Mouse (Mus musculus) lung, adult 2 months (tissue): ENCODE data around the gene Cfap99. TPM values are rescaled to one million over a fixed set of nuclear protein-coding genes. Genes with fewer than 3 reads are reported as not detected.

Experiments used
- DNase-seq: peaks from one replicate; pipeline ENCODE4 v3.0.0; 2022
- H3K4me1 ChIP-seq: fragments of 200-500 bp; 2 replicates; pipeline ENCODE4 v1.6.1; 2011; ENCODE audit warnings: low read length; ENCODE audit not compliant: control insufficient read depth, insufficient read depth
- H3K4me3 ChIP-seq: fragments of 200-500 bp; replicated peaks from 2 replicates; pipeline ENCODE3; 2011; ENCODE audit warnings: low read depth, mild to moderate bottlenecking, control low read depth, low read length; ENCODE audit errors: extremely low read depth
- CTCF ChIP-seq: fragments of 200-500 bp; IDR thresholded peaks from 2 replicates; pipeline ENCODE4 v1.5.1; 2011; ENCODE audit warnings: mild to moderate bottlenecking, low read length, control low read depth; ENCODE audit not compliant: insufficient read depth
- POLR2A ChIP-seq: fragments of 200-500 bp; IDR thresholded peaks from 2 replicates; pipeline ENCODE4 v1.6.1; 2011; ENCODE audit warnings: low read depth, mild to moderate bottlenecking, control low read depth, low read length, borderline replicate concordance; ENCODE audit errors: extremely low read depth
- WGBS: fragments of 180-500 bp; shearing (Covaris S2); methylation state at CpG from one replicate; pipeline ENCODE4 v1.1.7; 2018; 5-methylcytosine and 5-hydroxymethylcytosine counted together
- polyA plus RNA-seq: library from polyadenylated mRNA; depleted of rRNA; stranded (reverse); fragments of >200 nt; gene quantifications from 2 replicates; pipeline ENCODE4 v1.2.3, GENCODE M21; 2012

The Cfap99 gene
- polyA plus RNA-seq, 1 experiment = 1.8 TPM

GRCm38 (mm10) chr5:34336775-34337450, 48.5 kb downstream of the Cfap99 start:
- WGBS = under 1% methylated on average over 42 of the region's 42 CpGs
- TF ChIP-seq CTCF (no peak), POLR2A (no peak)
- H3K4me3 ChIP-seq = peak overlapping the region; percentile 78
- DNase-seq = peak; percentile 51
- peaks cover 5% of the 10 kb centered on the region for H3K4me1 ChIP-seq

DNA sequence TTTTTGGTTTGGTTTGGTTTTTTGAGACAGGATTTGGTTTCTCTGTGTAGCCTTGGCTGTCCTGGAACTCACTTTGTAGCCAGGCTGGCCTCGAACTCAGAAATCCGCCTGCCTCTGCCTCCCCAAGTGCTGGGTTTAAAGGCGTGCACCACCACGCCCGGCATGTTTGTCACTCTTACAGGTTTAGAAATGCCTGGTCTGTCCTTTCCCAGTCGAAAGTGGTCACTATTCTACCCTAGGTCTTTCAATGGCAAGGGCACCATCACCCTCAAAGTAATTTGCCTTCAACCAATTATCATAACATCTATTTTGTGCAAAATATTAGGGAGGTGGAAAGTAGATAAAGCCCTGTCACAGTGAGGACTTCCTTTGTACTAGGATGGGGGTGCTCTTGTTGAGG, 51.8 kb downstream of the Cfap99 start:
- H3K4me1 ChIP-seq = peaks cover 5% of the 10 kb centered on the region
- 94% methylated on average over 6 of the region's 6 CpGs for WGBS
- TF ChIP-seq POLR2A (no peak), CTCF (no peak)
- no peak for DNase-seq
- no peak overlapping the region for H3K4me3 ChIP-seq

DNA sequence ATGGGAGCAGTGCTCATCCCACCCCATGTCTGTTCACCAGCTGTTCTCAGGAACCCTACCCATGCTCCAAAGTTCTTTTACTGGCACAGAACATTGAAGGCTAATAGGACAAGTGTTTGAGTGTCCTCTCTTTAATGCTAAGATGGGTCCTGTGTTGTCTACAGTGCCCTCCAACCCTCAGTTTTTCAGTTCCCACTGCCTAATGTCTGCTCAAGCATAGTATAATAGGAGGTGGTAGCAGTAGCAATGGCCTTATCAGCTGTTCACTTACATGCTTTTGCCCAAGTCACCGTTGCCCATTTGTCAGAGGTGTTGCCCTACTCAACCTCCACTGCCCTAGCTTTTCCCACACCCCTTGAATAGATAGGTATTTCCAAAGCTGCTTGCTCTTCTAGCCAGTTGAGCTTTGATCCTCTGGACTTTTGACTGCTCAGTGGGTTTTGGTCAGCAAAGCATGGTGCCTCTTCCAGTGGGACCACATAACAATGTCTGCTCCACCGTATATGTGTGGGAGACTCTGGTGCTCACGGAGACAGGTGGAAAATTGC, 63.8 kb downstream of the Cfap99 start:
- no peak for DNase-seq
- WGBS = over 99% methylated on average over 3 of the region's 3 CpGs
- no peak overlapping the region for H3K4me3 ChIP-seq
- TF ChIP-seq POLR2A (no peak), CTCF (no peak)
- H3K4me1 ChIP-seq = no peaks in the 10 kb centered on the region

DNA sequence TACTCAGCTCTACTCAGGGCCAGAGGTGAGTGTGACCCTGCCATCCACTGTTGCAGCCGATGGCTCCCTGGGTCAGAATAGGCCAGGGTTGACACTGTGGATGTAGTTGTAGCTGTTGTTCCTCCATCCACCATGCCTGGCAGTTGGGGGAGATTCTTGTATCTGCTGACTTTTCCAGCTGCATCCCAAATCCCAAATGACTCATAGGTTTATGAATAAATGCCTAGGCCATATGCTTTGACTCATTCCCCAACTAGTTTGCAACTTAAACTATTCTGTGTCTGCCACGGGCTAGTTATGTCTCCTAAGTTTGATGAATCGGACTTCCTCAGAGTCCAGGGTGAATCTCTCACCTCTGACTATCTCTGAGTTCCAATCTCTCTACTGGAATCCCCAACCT, 71.9 kb downstream of the Cfap99 start:
- WGBS = 90% methylated on average over 3 of the region's 3 CpGs
- H3K4me3 ChIP-seq = no peak overlapping the region
- no peak for DNase-seq
- TF ChIP-seq POLR2A (no peak), CTCF (no peak)
- H3K4me1 ChIP-seq = no peaks in the 10 kb centered on the region

DNA sequence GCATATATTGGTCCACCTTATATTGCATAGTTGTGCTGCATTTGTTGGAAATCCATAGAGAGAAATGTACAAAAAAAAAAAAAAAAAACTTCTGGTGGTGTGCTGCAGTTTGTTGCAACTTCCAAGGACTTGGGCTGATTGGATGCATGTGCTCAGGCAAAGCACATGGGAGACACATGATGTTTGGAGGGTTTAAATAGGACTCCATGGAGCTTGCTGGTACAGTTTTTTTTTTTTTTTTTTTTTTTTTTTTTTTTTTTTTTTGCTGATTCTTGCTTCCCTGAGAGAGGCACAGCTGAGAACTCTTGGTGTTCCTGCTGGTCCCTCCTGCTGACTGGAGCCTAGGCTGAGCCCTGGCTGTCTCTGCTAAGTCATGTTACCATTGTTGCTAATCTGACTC, 74.7 kb downstream of the Cfap99 start:
- TF ChIP-seq CTCF (no peak), POLR2A (no peak)
- Histone ChIP-seq H3K4me3 (no peak overlapping the region), H3K4me1 (no peaks in the 10 kb centered on the region)
- DNase-seq = no peak

GRCm38 (mm10) chr5:34368551-34369290, 80.3 kb downstream of the Cfap99 start:
- no peak for DNase-seq
- Histone ChIP-seq H3K4me1 (peaks cover 11% of the 10 kb centered on the region), H3K4me3 (peak overlapping the region; percentile 98)
- 73% methylated on average over 7 of the region's 7 CpGs for WGBS
- no peak for TF ChIP-seq CTCF
- TF ChIP-seq POLR2A = no peak

GRCm38 (mm10) chr5:34369341-34370021, 81.1 kb downstream of the Cfap99 start, which contains the start of gene Fam193a:
Gene Fam193a, plus strand, starts transcription at chr5:34369933.
- peak; percentile 97 for DNase-seq
- under 1% methylated on average over 62 of the region's 64 CpGs for WGBS
- Histone ChIP-seq H3K4me1 (peaks cover 11% of the 10 kb centered on the region), H3K4me3 (peak within 1 kb of the TSS; percentile 98)
- TF ChIP-seq POLR2A = peak; percentile 74; the same call in 1 of the 2 replicates
- no peak for TF ChIP-seq CTCF

DNA sequence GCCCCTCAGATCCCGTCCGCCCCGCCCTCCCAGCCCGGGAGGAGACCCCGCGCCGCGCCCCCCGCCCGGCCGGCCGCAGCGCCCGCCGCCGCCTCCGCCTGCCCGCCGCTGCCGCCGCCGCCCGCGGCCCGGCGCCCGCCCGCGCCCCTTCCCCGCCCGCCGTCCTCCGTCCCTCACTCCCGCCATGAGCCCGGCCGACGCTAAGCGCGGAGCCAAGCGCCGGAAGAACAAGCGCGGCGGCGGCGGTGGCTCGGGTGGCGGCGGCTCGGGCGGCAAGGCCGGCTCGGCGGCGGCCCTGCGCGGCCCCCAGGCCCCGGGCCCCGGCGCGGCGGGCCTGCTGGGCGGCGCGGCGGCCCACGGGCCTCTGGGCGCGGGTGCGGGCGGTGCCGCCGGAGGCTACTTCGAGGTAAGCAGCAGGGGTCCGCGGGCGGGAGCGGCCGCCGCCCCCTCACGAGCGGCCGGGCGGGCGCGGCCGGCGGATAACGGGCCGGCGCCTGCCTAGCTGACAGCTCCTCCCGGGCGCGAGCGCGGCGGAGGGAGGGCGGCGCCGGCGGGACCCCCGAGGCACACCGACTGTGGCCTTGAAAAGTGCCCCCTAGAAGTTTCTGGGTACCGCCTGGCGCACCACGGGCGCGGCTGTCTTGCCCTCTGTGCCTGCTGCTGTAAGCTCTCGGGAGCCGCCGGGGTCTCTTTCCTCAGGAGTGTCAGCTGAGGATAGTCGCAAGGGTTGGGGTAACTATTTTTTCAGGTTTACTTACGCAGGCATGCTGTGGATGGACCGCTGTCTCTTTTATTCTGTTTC, 81.8 kb downstream of the Cfap99 start:
- H3K4me3 ChIP-seq = peak overlapping the region; percentile 85
- DNase-seq = peak; percentile 34
- TF ChIP-seq CTCF (no peak), POLR2A (no peak)
- H3K4me1 ChIP-seq = peaks cover 11% of the 10 kb centered on the region
- WGBS = 9% methylated on average over 94 of the region's 114 CpGs
